Mouse (Mus musculus): ENCODE data around the gene Gm4846. TPM values are rescaled to one million over a fixed set of nuclear protein-coding genes. Genes with fewer than 3 reads are reported as not detected.

Gene Gm4846
- not detected in 2 replicates for polyA plus RNA-seq (2012; ENCODE audit: low replicate concordance)

DNA sequence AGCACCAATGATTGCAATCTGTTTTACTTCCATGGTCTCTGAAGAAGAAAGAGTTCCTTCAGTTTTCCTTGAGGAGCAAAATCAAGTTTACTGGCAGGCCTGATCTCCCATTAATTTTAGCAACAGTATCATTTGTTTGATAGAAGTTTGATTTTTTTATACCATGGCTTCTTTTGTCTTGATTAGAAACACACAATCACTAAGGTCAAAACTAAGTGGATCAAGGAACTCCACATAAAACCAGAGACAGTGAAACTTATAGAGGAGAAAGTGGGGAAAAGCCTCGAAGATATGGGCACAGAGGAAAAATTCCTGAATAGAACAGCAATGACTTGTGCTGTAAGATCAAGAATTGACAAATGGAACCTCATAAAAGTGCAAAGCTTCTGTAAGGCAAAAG, at the start of gene Gm4846:
Gene Gm4846 (minus strand): TSS at position 101 of the 400 bp plus-strand sequence.

Other genes with a start within 250 kb of the Gm4846 start
- gene Ildr2, start 243.4 kb downstream of the Gm4846 start, polyA plus RNA-seq (2012; ENCODE audit: low replicate concordance): not detected in 2 replicates
- 9.5 and 9.6 TPM in 2 replicates for gene Tada1, start 118.5 kb downstream of the Gm4846 start, polyA plus RNA-seq (2012; ENCODE audit: low replicate concordance)
- gene Pogk, start 87.7 kb downstream of the Gm4846 start, polyA plus RNA-seq (2012; ENCODE audit: low replicate concordance): 0.25 and 0.54 TPM in 2 replicates
- gene Gm4847, start 150.1 kb upstream of the Gm4846 start, polyA plus RNA-seq (2012; ENCODE audit: low replicate concordance): not detected in 2 replicates
- not detected in 2 replicates for gene Fmo9, start 184.3 kb upstream of the Gm4846 start, polyA plus RNA-seq (2012; ENCODE audit: low replicate concordance)

Data from leukemia stem cell, adult 10-12 weeks (primary cell).